Mouse (Mus musculus) CH12.LX (cell line): Measurements from ENCODE around the gene Ikzf3. TPM values are rescaled to one million over a fixed set of nuclear protein-coding genes. Genes with fewer than 3 reads are reported as not detected.

ENCODE experiments used
- DNase-seq: peaks from one replicate; pipeline ENCODE4 v3.0.0-alpha.2; 2013; ENCODE audit errors: extremely low read depth
- H3K27ac ChIP-seq: 2 replicates; pipeline ENCODE4 v1.5.1; 2012; ENCODE audit warnings: low read depth, mild to moderate bottlenecking, control low read depth, moderate library complexity; ENCODE audit not compliant: insufficient read depth
- H3K27me3 ChIP-seq: replicated peaks from 2 replicates; pipeline ENCODE3; 2012; ENCODE audit warnings: inconsistent platforms
- H3K36me3 ChIP-seq, 2 experiments: replicated peaks in 1 of 2; 2 replicates each; pipeline versions ENCODE3 to v1.6.1; 2012; ENCODE audit warnings: inconsistent platforms in 1 of 2, low read length in 1 of 2, mild to moderate bottlenecking in 1 of 2, mixed read lengths in 1 of 2, moderate library complexity in 1 of 2; ENCODE audit not compliant: control insufficient read depth in 1 of 2, insufficient read depth in 1 of 2
- H3K4me1 ChIP-seq, 2 experiments: 2 replicates each; pipeline ENCODE4 v1.6.1; 2012; ENCODE audit warnings: inconsistent platforms in 1 of 2, moderate library complexity in 1 of 2; ENCODE audit not compliant: insufficient read depth in 2 of 2, control insufficient read depth in 1 of 2
- H3K4me2 ChIP-seq: 2 replicates; pipeline ENCODE4 v1.6.1; 2012; ENCODE audit warnings: low read depth, mild to moderate bottlenecking, control low read depth; ENCODE audit not compliant: poor library complexity, insufficient read depth, severe bottlenecking
- H3K4me3 ChIP-seq, 3 experiments: fragments of 150-350 bp in 1 of 3; sonication (generic) in 1 of 3; replicated peaks in 1 of 3; 2 replicates each; pipeline versions ENCODE3 to v1.5.1; 2011 to 2012; ENCODE audit warnings: low read depth in 2 of 3, low read length in 2 of 3, mild to moderate bottlenecking in 2 of 3, moderate library complexity in 2 of 3, control low read depth in 1 of 3, improper control_type of control experiment in 1 of 3, inconsistent platforms in 1 of 3, mixed read lengths in 1 of 3; ENCODE audit not compliant: poor library complexity in 1 of 3
- H3K79me2 ChIP-seq: replicated peaks from 2 replicates; pipeline ENCODE4 v1.6.1; 2012; ENCODE audit warnings: mild to moderate bottlenecking, moderate library complexity; ENCODE audit not compliant: control insufficient read depth, poor library complexity, insufficient read depth, severe bottlenecking; ENCODE audit errors: extremely low read depth
- H3K9ac ChIP-seq: 2 replicates; pipeline ENCODE4 v1.6.1; 2012; ENCODE audit warnings: low read depth, mild to moderate bottlenecking, control low read depth, moderate library complexity; ENCODE audit not compliant: insufficient read depth
- H3K9me3 ChIP-seq: replicated peaks from 2 replicates; pipeline ENCODE3; 2012; ENCODE audit warnings: low read length, inconsistent platforms, mixed read lengths
- BHLHE40 ChIP-seq: IDR thresholded peaks from 2 replicates; pipeline ENCODE4 v1.6.1; 2011; ENCODE audit warnings: mild to moderate bottlenecking, low read depth, low read length, improper control_type of control experiment
- CHD2 ChIP-seq: IDR thresholded peaks from 2 replicates; pipeline ENCODE4 v1.6.1; 2011; ENCODE audit warnings: low read length, improper control_type of control experiment
- E2F4 ChIP-seq: IDR thresholded peaks from 2 replicates; pipeline ENCODE4 v1.6.1; 2011; ENCODE audit warnings: low read depth, low read length, improper control_type of control experiment; ENCODE audit not compliant: insufficient replicate concordance
- EP300 ChIP-seq: IDR thresholded peaks from 2 replicates; pipeline ENCODE4 v1.6.1; 2011; ENCODE audit warnings: low read length, improper control_type of control experiment
- ETS1 ChIP-seq: conservative IDR thresholded peaks from 2 replicates; pipeline ENCODE4 v1.6.1; 2012; ENCODE audit warnings: low read depth, mild to moderate bottlenecking, inconsistent platforms, low read length, improper control_type of control experiment, moderate library complexity
- GABPA ChIP-seq: IDR thresholded peaks from 2 replicates; pipeline ENCODE4 v1.6.1; 2012; ENCODE audit warnings: low read depth, low read length, improper control_type of control experiment, inconsistent platforms; ENCODE audit not compliant: insufficient replicate concordance
- HCFC1 ChIP-seq: IDR thresholded peaks from 2 replicates; pipeline ENCODE4 v1.6.1; 2012; ENCODE audit warnings: low read depth, mild to moderate bottlenecking, inconsistent platforms, low read length, improper control_type of control experiment
- JUND ChIP-seq: conservative IDR thresholded peaks from 2 replicates; pipeline ENCODE4 v1.6.1; 2011; ENCODE audit warnings: low read depth, low read length, improper control_type of control experiment
- KAT2A ChIP-seq: IDR thresholded peaks from 2 replicates; pipeline ENCODE4 v1.6.1; 2012; ENCODE audit warnings: low read length, improper control_type of control experiment, inconsistent platforms; ENCODE audit not compliant: insufficient replicate concordance
- MAFK ChIP-seq: IDR thresholded peaks from 2 replicates; pipeline ENCODE4 v1.6.1; 2011; ENCODE audit warnings: low read length, improper control_type of control experiment; ENCODE audit not compliant: insufficient replicate concordance
- MEF2A ChIP-seq: IDR thresholded peaks from 2 replicates; pipeline ENCODE4 v1.6.1; 2014; ENCODE audit warnings: low read depth, mild to moderate bottlenecking, inconsistent platforms, low read length, improper control_type of control experiment, borderline replicate concordance
- MXI1 ChIP-seq: IDR thresholded peaks from 2 replicates; pipeline ENCODE4 v1.6.1; 2011; ENCODE audit warnings: mild to moderate bottlenecking, low read depth, low read length, improper control_type of control experiment
- MYC ChIP-seq: IDR thresholded peaks from 2 replicates; pipeline ENCODE4 v1.6.1; 2011; ENCODE audit warnings: low read depth, mild to moderate bottlenecking, improper control_type of control experiment, low read length
- NRF1 ChIP-seq: IDR thresholded peaks from 2 replicates; pipeline ENCODE4 v1.6.1; 2014; ENCODE audit warnings: low read depth, mild to moderate bottlenecking, inconsistent platforms, low read length, improper control_type of control experiment, moderate library complexity
- PAX5 ChIP-seq: IDR thresholded peaks from 2 replicates; pipeline ENCODE4 v1.6.1; 2012; ENCODE audit warnings: low read length, inconsistent platforms, mixed read lengths
- POLR2A ChIP-seq: IDR thresholded peaks from 2 replicates; pipeline ENCODE4 v1.6.1; 2011; ENCODE audit warnings: low read depth, mild to moderate bottlenecking, improper control_type of control experiment, low read length
- POLR2AphosphoS2 ChIP-seq: IDR thresholded peaks from 2 replicates; pipeline ENCODE4 v1.6.1; 2011; ENCODE audit warnings: low read depth, low read length, improper control_type of control experiment
- RAD21 ChIP-seq: IDR thresholded peaks from 2 replicates; pipeline ENCODE4 v1.6.1; 2011; ENCODE audit warnings: low read depth, mild to moderate bottlenecking, low read length, improper control_type of control experiment, moderate library complexity
- RCOR1 ChIP-seq: conservative IDR thresholded peaks from 2 replicates; pipeline ENCODE4 v1.6.1; 2012; ENCODE audit warnings: low read depth, mild to moderate bottlenecking, inconsistent platforms, low read length, improper control_type of control experiment
- SMC3 ChIP-seq: IDR thresholded peaks from 2 replicates; pipeline ENCODE4 v1.6.1; 2011; ENCODE audit warnings: low read depth, low read length, improper control_type of control experiment
- TCF12 ChIP-seq: IDR thresholded peaks from 2 replicates; pipeline ENCODE4 v1.6.1; 2014; ENCODE audit warnings: low read depth, mild to moderate bottlenecking, inconsistent platforms, low read length, improper control_type of control experiment
- USF2 ChIP-seq: conservative IDR thresholded peaks from 2 replicates; pipeline ENCODE4 v1.6.1; 2011; ENCODE audit warnings: low read depth, low read length, improper control_type of control experiment
- ZKSCAN1 ChIP-seq: IDR thresholded peaks from 2 replicates; pipeline ENCODE4 v1.6.1; 2012; ENCODE audit warnings: low read depth, inconsistent platforms, low read length, improper control_type of control experiment, borderline replicate concordance
- ZMIZ1 ChIP-seq: IDR thresholded peaks from 2 replicates; pipeline ENCODE4 v1.6.1; 2012; ENCODE audit warnings: low read depth, mild to moderate bottlenecking, inconsistent platforms, low read length, improper control_type of control experiment
- ZNF384 ChIP-seq: IDR thresholded peaks from 2 replicates; pipeline ENCODE4 v1.6.1; 2012; ENCODE audit warnings: low read depth, low read length, improper control_type of control experiment, inconsistent platforms
- dilution Hi-C: fragments of 300-500 bp; cut with MboI; formaldehyde crosslinking; loops from 2 replicates; pipeline ENCODE4 v1.14.3; 2020; ENCODE audit warnings: low sequenced_read_pairs; ENCODE audit not compliant: extremely low pct_unique_long_range_greater_than_20kb, extremely low pct_ligation_motif_present
- in situ Hi-C: fragments of 300-500 bp; cut with MboI; formaldehyde crosslinking; loops from 3 replicates; pipeline ENCODE4 v1.14.3; 2019; ENCODE audit warnings: low sequenced_read_pairs, low pct_ligation_motif_present, low pct_unique_long_range_greater_than_20kb, mixed read lengths
- polyA plus RNA-seq: library from polyadenylated mRNA; unstranded; fragments of >175 nt; gene quantifications from 2 replicates; pipeline ENCODE4 v1.2.1, GENCODE M21; 2012; ENCODE audit warnings: low read depth; ENCODE audit not compliant: insufficient read length
- total RNA-seq, 2 experiments: library from RNA; depleted of rRNA; stranded (reverse); fragments of 300-350 nt in 1 of 2; fragments of >200 nt in 1 of 2; gene quantifications; 2 replicates each; pipeline ENCODE4 v1.2.3; 2012 to 2014

The Ikzf3 gene
- total and polyA plus RNA-seq, 3 experiments: 110 to 238 (median 130) TPM

DNA sequence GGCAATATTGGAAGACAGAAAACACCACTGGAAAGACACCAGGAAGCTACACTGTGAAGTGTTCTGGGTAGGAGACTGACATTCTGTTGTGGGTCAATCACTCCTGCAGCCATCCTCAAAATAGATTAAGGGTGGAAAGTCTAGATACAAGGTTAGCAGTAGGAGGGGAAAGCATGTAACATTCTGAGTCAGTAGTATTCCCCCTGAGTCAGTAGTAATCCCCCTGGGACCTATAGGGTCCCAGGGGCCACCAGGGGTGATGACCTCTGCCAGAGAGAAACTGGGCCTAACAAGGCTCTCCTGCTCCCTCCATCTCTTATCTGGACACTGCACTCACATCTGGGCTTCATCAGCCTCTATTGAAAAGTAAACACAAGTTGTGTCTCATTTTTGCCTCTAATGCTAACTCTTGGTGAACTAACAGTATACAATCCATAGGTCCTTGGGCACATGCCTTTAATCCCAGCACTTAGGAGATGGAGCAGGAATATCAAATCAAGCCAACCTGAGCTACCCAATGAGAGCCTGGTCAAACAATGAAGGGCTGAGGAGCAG, 8.3 kb downstream of the Ikzf3 start (continued):
- TF ChIP-seq MAFK (peak; percentile 92), SMC3 (peak; percentile 44), MYC (peak; percentile 73; the same call in 1 of the 2 replicates), TCF12 (peak; percentile 94), EP300 (peak; percentile 98), KAT2A (peak; percentile 94), ZMIZ1 (peak; percentile 72; the same call in 1 of the 2 replicates), USF2 (no peak), E2F4 (no peak), ZNF384 (peak; percentile 68), NRF1 (peak; percentile 20; the same call in 1 of the 2 replicates), JUND (peak; percentile 96), RAD21 (peak; percentile 34), MEF2A (peak; percentile 99), POLR2A (no peak), MXI1 (peak; percentile 53; the same call in 1 of the 2 replicates)
- TF ChIP-seq, all 38 proteins: peak for 28

DNA sequence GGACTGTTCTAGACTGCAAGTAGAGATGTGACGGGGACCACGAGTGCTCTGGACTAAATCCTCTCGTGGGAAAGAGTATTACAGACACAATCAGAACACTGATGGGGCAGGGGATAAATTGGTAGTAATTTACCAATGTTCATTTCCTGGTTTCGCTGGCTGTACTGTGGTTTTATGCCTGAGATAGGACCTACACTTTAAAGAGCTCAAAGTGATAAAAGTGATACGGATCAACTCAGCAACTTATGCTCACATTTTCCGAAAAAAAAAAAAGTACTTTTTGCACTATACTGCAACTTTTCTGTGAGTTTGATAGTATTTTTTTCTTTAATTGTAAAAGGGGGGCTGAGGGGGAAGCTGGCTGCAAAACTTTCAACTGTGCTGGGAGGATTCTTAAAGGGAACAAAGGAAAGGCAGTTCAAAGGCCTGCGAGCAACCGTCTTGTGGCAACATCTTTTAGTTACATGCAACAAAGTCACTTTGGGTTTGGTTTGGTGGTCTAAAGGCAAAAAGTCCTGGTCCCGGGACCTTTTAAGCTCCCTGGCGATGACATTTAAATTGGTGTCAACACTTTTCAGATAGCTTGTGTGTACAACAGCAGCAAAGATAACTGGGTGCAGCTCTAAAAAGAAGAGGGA, 18.9 kb downstream of the Ikzf3 start:
- H3K9me3 ChIP-seq: peaks cover 5% of the 10 kb centered on the region
- peaks cover 62% of the 10 kb centered on the region for H3K79me2 ChIP-seq
- no peak overlapping the region for H3K4me2 ChIP-seq
- DNase-seq: no peak
- no peaks in the 10 kb centered on the region for H3K27me3 ChIP-seq
- in situ Hi-C loops (no loop called here), dilution Hi-C loops (no loop called here)
- TF ChIP-seq PAX5 (no peak), RAD21 (no peak), POLR2AphosphoS2 (no peak)
- H3K27ac ChIP-seq: no peak overlapping the region
- H3K4me1 ChIP-seq: peaks cover 9 to 72% of the 10 kb centered on the region in 2 experiments; a peak in 3 of 4 replicates
- peaks cover 14 to 70% of the 10 kb centered on the region in 2 experiments for H3K36me3 ChIP-seq
- no peak overlapping the region for H3K9ac ChIP-seq
- H3K4me3 ChIP-seq: no peak overlapping the region

DNA sequence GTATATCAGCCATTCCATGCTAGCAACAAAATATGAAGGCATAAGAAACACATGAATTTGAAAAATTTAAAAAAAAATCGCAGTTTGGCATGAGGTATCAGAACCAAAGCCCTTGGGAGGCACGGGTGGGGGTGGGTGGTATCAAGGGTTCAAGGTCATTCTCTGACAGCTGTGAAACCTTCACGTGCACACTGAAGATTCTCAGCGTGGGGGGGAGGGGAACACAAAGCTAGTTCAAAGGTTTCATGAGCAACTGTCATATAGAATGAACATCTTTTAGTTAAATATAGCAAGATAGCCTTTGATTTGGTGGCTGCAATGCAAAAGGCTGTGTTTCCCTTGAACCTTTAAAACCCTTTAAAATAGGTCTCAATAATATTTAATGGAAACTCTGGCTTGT, 20.7 kb downstream of the Ikzf3 start:
- Histone ChIP-seq H3K4me3 (no peak overlapping the region), H3K36me3 (peaks cover 17 to 70% of the 10 kb centered on the region in 2 experiments), H3K9ac (no peak overlapping the region), H3K9me3 (peaks cover 5% of the 10 kb centered on the region), H3K27ac (no peak overlapping the region), H3K79me2 (peaks cover 60% of the 10 kb centered on the region), H3K4me1 (peaks cover 9 to 80% of the 10 kb centered on the region in 2 experiments; a peak in 3 of 4 replicates), H3K4me2 (no peak overlapping the region), H3K27me3 (no peaks in the 10 kb centered on the region)
- in situ Hi-C loops (no loop called here), dilution Hi-C loops (no loop called here)
- TF ChIP-seq HCFC1 (no peak), ZKSCAN1 (no peak), ZNF384 (peak; percentile 10; the same call in 1 of the 2 replicates), CHD2 (peak; percentile 50; the same call in 1 of the 2 replicates), RCOR1 (0 out of 2 replicates have a peak, but pooled peaks have one; percentile 31), E2F4 (no peak), MYC (0 out of 2 replicates have a peak, but pooled peaks have one; percentile 39), GABPA (no peak), BHLHE40 (peak; percentile 96), ETS1 (peak; percentile 32; the same call in 1 of the 2 replicates)
- DNase-seq: no peak
